Mouse (Mus musculus) embryonic facial prominence, embryonic 11.5 days (tissue): Measurements from ENCODE around the gene Irak3. TPM values are rescaled to one million over a fixed set of nuclear protein-coding genes. Genes with fewer than 3 reads are reported as not detected.

ENCODE experiments used
- ATAC-seq: fragments of 200-750 bp; cut with Nextera tagmentation; replicated peaks from 2 replicates; pipeline ENCODE4 v1.8.0; 2017; ENCODE audit warnings: low read depth; ENCODE audit not compliant: insufficient number of reproducible peaks, low FRiP score, low TSS enrichment
- DNase-seq: peaks from one replicate; pipeline ENCODE4 v3.0.0-alpha.2; 2015; ENCODE audit warnings: low spot score
- H3K27ac ChIP-seq: fragments of 300-500 bp; sonication (generic); replicated peaks from 2 replicates; pipeline ENCODE4 v1.5.1; 2014; ENCODE audit warnings: mild to moderate bottlenecking, low read depth, low read length, control low read depth
- H3K27me3 ChIP-seq: fragments of 300-500 bp; sonication (generic); 2 replicates; pipeline ENCODE4 v1.6.1; 2014; ENCODE audit warnings: mild to moderate bottlenecking, low read length, moderate library complexity, mixed read lengths; ENCODE audit not compliant: control insufficient read depth, insufficient read depth
- H3K36me3 ChIP-seq: fragments of 300-500 bp; sonication (generic); replicated peaks from 2 replicates; pipeline ENCODE4 v1.6.1; 2014; ENCODE audit warnings: low read depth, mild to moderate bottlenecking, low read length, moderate library complexity, mixed read lengths; ENCODE audit not compliant: control insufficient read depth, insufficient read depth
- H3K4me1 ChIP-seq: fragments of 300-500 bp; sonication (generic); 2 replicates; pipeline ENCODE4 v1.6.1; 2014; ENCODE audit warnings: low read length, mixed read lengths; ENCODE audit not compliant: control insufficient read depth, insufficient read depth
- H3K4me2 ChIP-seq: fragments of 300-500 bp; sonication (generic); 2 replicates; pipeline ENCODE4 v1.6.1; 2014; ENCODE audit warnings: low read depth, mild to moderate bottlenecking, control low read depth, low read length, moderate library complexity
- H3K4me3 ChIP-seq: fragments of 300-500 bp; sonication (generic); 2 replicates; pipeline ENCODE4 v1.5.1; 2014; ENCODE audit warnings: low read depth, low read length, control low read depth
- H3K9ac ChIP-seq: fragments of 300-500 bp; sonication (generic); replicated peaks from 2 replicates; pipeline ENCODE4 v1.6.1; 2014; ENCODE audit warnings: mild to moderate bottlenecking, control low read depth, low read length
- H3K9me3 ChIP-seq: fragments of 300-500 bp; sonication (generic); replicated peaks from 2 replicates; pipeline ENCODE4 v1.6.1; 2016; ENCODE audit warnings: mild to moderate bottlenecking, low read length, inconsistent platforms, mixed read lengths; ENCODE audit not compliant: control insufficient read depth
- WGBS: fragments of 180-500 bp; shearing (Covaris S2); extraction: QIAGEN DNeasy Blood & Tissue Kit; methylation state at CpG from one replicate; pipeline ENCODE4 v1.1.7; 2014; 5-methylcytosine and 5-hydroxymethylcytosine counted together
- polyA plus RNA-seq: library from polyadenylated mRNA; unstranded; fragments of >200 nt; fragmentation: Nextera tagmentation; extraction: Ambion mirVana; gene quantifications from 2 replicates; pipeline ENCODE4 v1.2.1, GENCODE M21; 2014

Gene Irak3
- polyA plus RNA-seq, 1 experiment from 2014 or later = 2.0 TPM

GRCm38 (mm10) chr10:120183342-120183741 is 18.6 kb downstream of the Irak3 start:
- Histone ChIP-seq H3K4me2 (no peak overlapping the region), H3K9me3 (no peaks in the 10 kb centered on the region), H3K36me3 (no peaks in the 10 kb centered on the region), H3K9ac (no peak overlapping the region), H3K27ac (no peak overlapping the region), H3K4me1 (no peaks in the 10 kb centered on the region), H3K4me3 (no peak overlapping the region), H3K27me3 (no peaks in the 10 kb centered on the region)
- WGBS = 91% methylated on average over 2 of the region's 2 CpGs
- no peak for ATAC-seq
- DNase-seq = no peak

GRCm38 (mm10) chr10:120182887-120183286 is 19.0 kb downstream of the Irak3 start:
- Histone ChIP-seq H3K9me3 (no peaks in the 10 kb centered on the region), H3K27me3 (no peaks in the 10 kb centered on the region), H3K4me1 (no peaks in the 10 kb centered on the region), H3K27ac (no peak overlapping the region), H3K36me3 (no peaks in the 10 kb centered on the region), H3K4me2 (no peak overlapping the region), H3K9ac (no peak overlapping the region), H3K4me3 (no peak overlapping the region)
- WGBS = 93% methylated on average over 1 of the region's 1 CpGs
- ATAC-seq = no peak
- no peak for DNase-seq

DNA sequence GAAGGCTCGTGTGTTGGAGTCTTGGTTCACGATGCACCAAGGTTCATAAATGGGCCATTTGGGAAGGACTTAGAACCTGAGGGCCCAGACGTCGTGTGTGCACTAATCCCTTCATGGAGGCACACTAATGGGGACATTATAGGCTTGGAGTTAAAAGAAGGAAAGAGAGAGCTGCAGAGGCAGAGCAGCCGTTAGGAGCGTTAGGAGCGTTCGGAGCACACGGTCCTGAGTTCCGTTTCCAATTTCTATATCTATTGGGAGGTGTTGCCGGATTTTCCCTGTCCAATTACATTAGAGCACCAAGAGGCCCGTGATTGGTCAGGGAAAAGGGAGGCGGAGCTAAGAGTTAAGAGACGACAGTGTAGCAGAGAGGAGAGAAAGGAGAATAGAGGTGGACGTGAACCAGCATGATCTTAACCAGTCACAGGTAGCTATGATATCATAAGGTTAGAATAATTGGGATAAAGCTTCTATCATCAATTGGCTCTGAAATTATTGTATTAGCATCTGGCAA is 27.7 kb downstream of the Irak3 start:
- no peak overlapping the region for H3K4me3 ChIP-seq
- H3K27ac ChIP-seq = no peak overlapping the region

GRCm38 (mm10) chr10:120171340-120171739 is 30.6 kb downstream of the Irak3 start:
- H3K36me3 ChIP-seq = no peaks in the 10 kb centered on the region
- no peak overlapping the region for H3K9ac ChIP-seq
- no peak overlapping the region for H3K4me3 ChIP-seq
- H3K4me2 ChIP-seq = no peak overlapping the region
- H3K27me3 ChIP-seq = no peaks in the 10 kb centered on the region
- H3K27ac ChIP-seq = no peak overlapping the region
- 31% methylated on average over 5 of the region's 5 CpGs for WGBS
- H3K4me1 ChIP-seq = no peaks in the 10 kb centered on the region
- DNase-seq (no peak), ATAC-seq (no peak)
- no peaks in the 10 kb centered on the region for H3K9me3 ChIP-seq

More for the DNA sequence above, 27.7 kb downstream of the Irak3 start:
- Histone ChIP-seq H3K4me2 (no peak overlapping the region), H3K9ac (no peak overlapping the region), H3K36me3 (no peaks in the 10 kb centered on the region), H3K4me1 (no peaks in the 10 kb centered on the region), H3K27me3 (no peaks in the 10 kb centered on the region), H3K9me3 (no peaks in the 10 kb centered on the region)
- ATAC-seq (no peak), DNase-seq (no peak)
- 89% methylated on average over 15 of the region's 15 CpGs for WGBS

GRCm38 (mm10) chr10:120170277-120170676 is 31.7 kb downstream of the Irak3 start:
- H3K4me2 ChIP-seq = no peak overlapping the region
- DNase-seq (no peak), ATAC-seq (no peak)
- H3K27me3 ChIP-seq = no peaks in the 10 kb centered on the region
- H3K36me3 ChIP-seq = no peaks in the 10 kb centered on the region
- no peak overlapping the region for H3K9ac ChIP-seq
- no peaks in the 10 kb centered on the region for H3K4me1 ChIP-seq
- H3K9me3 ChIP-seq = no peaks in the 10 kb centered on the region
- H3K27ac ChIP-seq = no peak overlapping the region
- no peak overlapping the region for H3K4me3 ChIP-seq
- 75% methylated on average over 4 of the region's 4 CpGs for WGBS

GRCm38 (mm10) chr10:120169841-120170240 is 32.1 kb downstream of the Irak3 start:
- Histone ChIP-seq H3K4me2 (no peak overlapping the region), H3K9ac (no peak overlapping the region), H3K4me1 (no peaks in the 10 kb centered on the region), H3K27me3 (no peaks in the 10 kb centered on the region), H3K36me3 (no peaks in the 10 kb centered on the region), H3K4me3 (no peak overlapping the region), H3K9me3 (no peaks in the 10 kb centered on the region), H3K27ac (no peak overlapping the region)
- DNase-seq = no peak
- WGBS = 84% methylated on average over 5 of the region's 5 CpGs
- no peak for ATAC-seq

GRCm38 (mm10) chr10:120169064-120169463 is 32.9 kb downstream of the Irak3 start:
- ATAC-seq = no peak
- no peak for DNase-seq
- H3K27ac ChIP-seq = no peak overlapping the region
- no peaks in the 10 kb centered on the region for H3K9me3 ChIP-seq
- H3K9ac ChIP-seq = no peak overlapping the region
- H3K36me3 ChIP-seq = no peaks in the 10 kb centered on the region
- H3K4me1 ChIP-seq = no peaks in the 10 kb centered on the region
- H3K4me2 ChIP-seq = no peak overlapping the region
- H3K4me3 ChIP-seq = no peak overlapping the region
- no peaks in the 10 kb centered on the region for H3K27me3 ChIP-seq
- 61% methylated on average over 10 of the region's 10 CpGs for WGBS

GRCm38 (mm10) chr10:120168070-120168469 is 33.9 kb downstream of the Irak3 start:
- Histone ChIP-seq H3K27ac (no peak overlapping the region), H3K9me3 (no peaks in the 10 kb centered on the region), H3K4me3 (no peak overlapping the region), H3K36me3 (no peaks in the 10 kb centered on the region), H3K27me3 (no peaks in the 10 kb centered on the region), H3K4me2 (no peak overlapping the region), H3K9ac (no peak overlapping the region), H3K4me1 (no peaks in the 10 kb centered on the region)
- no peak for DNase-seq
- no peak for ATAC-seq
- WGBS = 73% methylated on average over 1 of the region's 1 CpGs
